Mouse (Mus musculus): ENCODE data around the gene Col28a1.

DNA sequence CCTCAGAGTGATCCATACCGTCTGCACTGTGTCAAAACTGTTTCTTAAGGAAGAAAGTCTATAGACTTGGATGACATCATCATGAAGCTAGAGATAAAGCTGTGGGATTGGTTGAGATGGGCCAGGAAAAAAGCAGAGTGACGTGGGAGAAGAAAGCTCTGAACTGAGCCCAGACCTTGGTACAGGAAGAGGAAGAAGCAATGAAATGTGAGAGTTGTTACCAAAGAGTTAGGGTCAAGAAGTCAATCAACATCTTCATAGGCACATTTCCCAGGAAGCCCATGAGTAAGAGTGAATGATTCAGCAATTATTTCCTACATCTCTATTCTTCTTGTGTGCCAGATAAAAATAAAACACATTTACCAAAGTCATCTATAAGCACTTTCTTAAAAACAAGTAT, 117.5 kb downstream of the Col28a1 start:
- TF ChIP-seq CTCF (IDR thresholded peaks at IDR 0.05; ENCODE audit: extremely low read depth, insufficient read depth, insufficient read length, insufficient replicate concordance), result no peak
- TF ChIP-seq POLR2A (IDR thresholded peaks at IDR 0.05; ENCODE audit: low read depth, low read length), result no peak
